Mouse (Mus musculus): ENCODE measurements at regions not wholly inside any gene's neighbourhood (a gene's known extent, or its start where the extent isn't known, plus 50 kb on each side); places are given as distances from the start of the nearest gene placed in this dataset.

- WGBS: 31% methylated on average over 4 of the region's 4 CpGs
- DNase-seq: peak in 1 of 2 experiments; percentile 17
These were observed 196.8 kb downstream of the Pten start for GRCm38 (mm10) chr19:32954001-32954605.

GRCm38 (mm10) chr19:32954942-32955341, 197.6 kb downstream of the Pten start:
- no peak overlapping the region for H3K4me3 ChIP-seq (replicated peaks; ENCODE audit: insufficient read depth, low read depth, low read length)
- no peak for TF ChIP-seq POLR2A (IDR thresholded peaks at IDR 0.05; ENCODE audit: borderline replicate concordance, insufficient read depth, low read length)
- TF ChIP-seq CTCF (IDR thresholded peaks at IDR 0.05; ENCODE audit: borderline replicate concordance, insufficient read depth, low read depth, low read length): no peak
- DNase-seq: no peak

More at GRCm38 (mm10) chr19:32954001-32954605, 196.8 kb downstream of the Pten start:
- no peaks in the 10 kb centered on the region for H3K4me1 ChIP-seq (ENCODE audit: control insufficient read depth, insufficient read depth, low read length)
- H3K27ac ChIP-seq (ENCODE audit: insufficient read depth, low read length): no peak overlapping the region
- H3K4me3 ChIP-seq (replicated peaks; ENCODE audit: insufficient read depth, low read depth, low read length): no peak overlapping the region
- TF ChIP-seq POLR2A (IDR thresholded peaks at IDR 0.05; ENCODE audit: borderline replicate concordance, insufficient read depth, low read length): no peak
- TF ChIP-seq CTCF (IDR thresholded peaks at IDR 0.05; ENCODE audit: borderline replicate concordance, insufficient read depth, low read depth, low read length): peak; percentile 34; the same call in 1 of the 2 replicates
- no peaks in the 10 kb centered on the region for H3K27me3 ChIP-seq (ENCODE audit: control insufficient read depth, insufficient read depth, low read length)

GRCm38 (mm10) chr19:32956143-32956915, 199.0 kb downstream of the Pten start:
- TF ChIP-seq POLR2A (IDR thresholded peaks at IDR 0.05; ENCODE audit: borderline replicate concordance, insufficient read depth, low read length): no peak
- no peak for TF ChIP-seq CTCF (IDR thresholded peaks at IDR 0.05; ENCODE audit: borderline replicate concordance, insufficient read depth, low read depth, low read length)

More at GRCm38 (mm10) chr19:32954942-32955341, 197.6 kb downstream of the Pten start:
- 96% methylated on average over 3 of the region's 3 CpGs for WGBS
- Histone ChIP-seq H3K4me1 (ENCODE audit: control insufficient read depth, insufficient read depth, low read length) (no peaks in the 10 kb centered on the region), H3K27me3 (ENCODE audit: control insufficient read depth, insufficient read depth, low read length) (no peaks in the 10 kb centered on the region), H3K27ac (ENCODE audit: insufficient read depth, low read length) (no peak overlapping the region)

GRCm38 (mm10) chr19:32956916-32957558, 199.7 kb downstream of the Pten start:
- TF ChIP-seq POLR2A (IDR thresholded peaks at IDR 0.05; ENCODE audit: borderline replicate concordance, insufficient read depth, low read length) (no peak), CTCF (IDR thresholded peaks at IDR 0.05; ENCODE audit: borderline replicate concordance, insufficient read depth, low read depth, low read length) (no peak)
- no peak for DNase-seq
- H3K27me3 ChIP-seq (ENCODE audit: control insufficient read depth, insufficient read depth, low read length): no peaks in the 10 kb centered on the region
- H3K4me3 ChIP-seq (replicated peaks; ENCODE audit: insufficient read depth, low read depth, low read length): no peak overlapping the region
- no peak overlapping the region for H3K27ac ChIP-seq (ENCODE audit: insufficient read depth, low read length)
- H3K4me1 ChIP-seq (ENCODE audit: control insufficient read depth, insufficient read depth, low read length): no peaks in the 10 kb centered on the region
- WGBS: 14% methylated on average over 13 of the region's 13 CpGs

More at GRCm38 (mm10) chr19:32956143-32956915, 199.0 kb downstream of the Pten start:
- no peaks in the 10 kb centered on the region for H3K4me1 ChIP-seq (ENCODE audit: control insufficient read depth, insufficient read depth, low read length)
- 19% methylated on average over 9 of the region's 9 CpGs for WGBS
- no peak overlapping the region for H3K27ac ChIP-seq (ENCODE audit: insufficient read depth, low read length)
- no peaks in the 10 kb centered on the region for H3K27me3 ChIP-seq (ENCODE audit: control insufficient read depth, insufficient read depth, low read length)
- H3K4me3 ChIP-seq (replicated peaks; ENCODE audit: insufficient read depth, low read depth, low read length): no peak overlapping the region
- no peak for DNase-seq

GRCm38 (mm10) chr19:32958276-32958675, 201.0 kb downstream of the Pten start:
- no peak for DNase-seq
- Histone ChIP-seq H3K27me3 (ENCODE audit: control insufficient read depth, insufficient read depth, low read length) (no peaks in the 10 kb centered on the region), H3K4me3 (replicated peaks; ENCODE audit: insufficient read depth, low read depth, low read length) (no peak overlapping the region), H3K27ac (ENCODE audit: insufficient read depth, low read length) (no peak overlapping the region), H3K4me1 (ENCODE audit: control insufficient read depth, insufficient read depth, low read length) (no peaks in the 10 kb centered on the region)
- no peak for TF ChIP-seq CTCF (IDR thresholded peaks at IDR 0.05; ENCODE audit: borderline replicate concordance, insufficient read depth, low read depth, low read length)
- no peak for TF ChIP-seq POLR2A (IDR thresholded peaks at IDR 0.05; ENCODE audit: borderline replicate concordance, insufficient read depth, low read length)
- WGBS: 92% methylated on average over 4 of the region's 4 CpGs

- DNase-seq: no peak
- Histone ChIP-seq H3K4me3 (replicated peaks; ENCODE audit: insufficient read depth, low read depth, low read length) (no peak overlapping the region), H3K27me3 (ENCODE audit: control insufficient read depth, insufficient read depth, low read length) (no peaks in the 10 kb centered on the region), H3K27ac (ENCODE audit: insufficient read depth, low read length) (no peak overlapping the region), H3K4me1 (ENCODE audit: control insufficient read depth, insufficient read depth, low read length) (no peaks in the 10 kb centered on the region)
- no peak for TF ChIP-seq CTCF (IDR thresholded peaks at IDR 0.05; ENCODE audit: borderline replicate concordance, insufficient read depth, low read depth, low read length)
- TF ChIP-seq POLR2A (IDR thresholded peaks at IDR 0.05; ENCODE audit: borderline replicate concordance, insufficient read depth, low read length): no peak
- WGBS: 91% methylated on average over 4 of the region's 4 CpGs
These were observed 201.5 kb downstream of the Pten start for GRCm38 (mm10) chr19:32958791-32959190.

GRCm38 (mm10) chr19:32959844-32960195, 202.5 kb downstream of the Pten start:
- Histone ChIP-seq H3K4me3 (replicated peaks; ENCODE audit: insufficient read depth, low read depth, low read length) (no peak overlapping the region), H3K27ac (ENCODE audit: insufficient read depth, low read length) (no peak overlapping the region), H3K4me1 (ENCODE audit: control insufficient read depth, insufficient read depth, low read length) (no peaks in the 10 kb centered on the region), H3K27me3 (ENCODE audit: control insufficient read depth, insufficient read depth, low read length) (no peaks in the 10 kb centered on the region)
- WGBS: 40% methylated on average over 5 of the region's 5 CpGs
- DNase-seq: no peak
- TF ChIP-seq CTCF (IDR thresholded peaks at IDR 0.05; ENCODE audit: borderline replicate concordance, insufficient read depth, low read depth, low read length) (no peak), POLR2A (IDR thresholded peaks at IDR 0.05; ENCODE audit: borderline replicate concordance, insufficient read depth, low read length) (no peak)
